Mouse (Mus musculus) heart, embryonic 13.5 days (tissue): ENCODE results near the gene Zfp963. TPM values are rescaled to one million over a fixed set of nuclear protein-coding genes. Genes with fewer than 3 reads are reported as not detected.

Experiments
- ATAC-seq: fragments of 200-750 bp; cut with Nextera tagmentation; 2 replicates; pipeline ENCODE4 v1.8.0; 2017; ENCODE audit warnings: moderate TSS enrichment; ENCODE audit not compliant: insufficient number of reproducible peaks, low FRiP score, low TSS enrichment; ENCODE audit errors: extremely low read depth
- H3K27ac ChIP-seq: fragments of 300-500 bp; sonication (generic); replicated peaks from 2 replicates; pipeline ENCODE4 v1.5.1; 2015; ENCODE audit warnings: moderate library complexity, mild to moderate bottlenecking, inconsistent platforms
- H3K27me3 ChIP-seq: fragments of 300-500 bp; sonication (generic); replicated peaks from 2 replicates; pipeline ENCODE4 v1.6.1; 2015; ENCODE audit warnings: mild to moderate bottlenecking, inconsistent platforms
- H3K36me3 ChIP-seq: fragments of 300-500 bp; sonication (generic); 2 replicates; pipeline ENCODE4 v1.6.1; 2015; ENCODE audit warnings: mild to moderate bottlenecking, inconsistent platforms
- H3K4me1 ChIP-seq: fragments of 300-500 bp; sonication (generic); 2 replicates; pipeline ENCODE4 v1.6.1; 2015; ENCODE audit warnings: inconsistent platforms
- H3K4me2 ChIP-seq: fragments of 300-500 bp; sonication (generic); 2 replicates; pipeline ENCODE4 v1.6.1; 2015; ENCODE audit warnings: inconsistent platforms, mild to moderate bottlenecking, moderate library complexity
- H3K4me3 ChIP-seq: fragments of 300-500 bp; sonication (generic); 2 replicates; pipeline ENCODE4 v1.5.1; 2015; ENCODE audit warnings: moderate library complexity, mild to moderate bottlenecking, inconsistent platforms
- H3K9ac ChIP-seq: fragments of 300-500 bp; sonication (generic); 2 replicates; pipeline ENCODE4 v1.6.1; 2015; ENCODE audit warnings: inconsistent platforms, mild to moderate bottlenecking, moderate library complexity
- H3K9me3 ChIP-seq: fragments of 300-500 bp; sonication (generic); 2 replicates; pipeline ENCODE4 v1.6.1; 2016; ENCODE audit warnings: inconsistent platforms
- whole genome bisulfite sequencing: fragments of 180-500 bp; shearing (Covaris S2); methylation state at CpG from one replicate; pipeline ENCODE4 v1.1.7; 2015; ENCODE audit warnings: mixed read lengths; 5-methylcytosine and 5-hydroxymethylcytosine counted together
- polyA plus RNA-seq: library from polyadenylated mRNA; unstranded; fragments of >200 nt; fragmentation: Nextera tagmentation; extraction: Ambion mirVana; gene quantifications from 2 replicates; pipeline ENCODE4 v1.2.1, GENCODE M21; 2015

Gene Zfp963
- polyA plus RNA-seq, 1 experiment from 2014 or later: 3.2 TPM

DNA sequence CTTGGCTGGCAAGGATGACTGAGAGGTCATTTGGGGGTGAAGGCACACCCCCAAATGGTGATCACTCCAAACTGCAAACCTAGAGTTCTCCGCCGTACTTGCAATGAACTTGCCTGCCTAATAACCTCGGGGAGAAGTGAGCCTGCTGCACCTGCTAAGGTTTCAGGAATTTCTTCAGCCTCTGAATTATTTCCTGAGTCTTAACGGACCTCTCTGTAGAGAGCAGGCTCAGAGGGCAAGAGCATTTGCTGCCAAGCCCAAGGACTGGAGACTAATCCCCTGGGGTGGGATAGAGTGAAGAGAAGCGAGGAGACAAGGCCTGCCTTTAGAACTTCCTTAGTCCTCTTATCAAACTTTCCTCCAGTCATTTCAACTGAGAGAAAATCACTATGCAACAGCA, 40.0 kb upstream of the Zfp963 start:
- no peak overlapping the region for H3K27ac ChIP-seq
- H3K9ac ChIP-seq: peak overlapping the region; percentile 98; the same call in 1 of the 2 replicates

DNA sequence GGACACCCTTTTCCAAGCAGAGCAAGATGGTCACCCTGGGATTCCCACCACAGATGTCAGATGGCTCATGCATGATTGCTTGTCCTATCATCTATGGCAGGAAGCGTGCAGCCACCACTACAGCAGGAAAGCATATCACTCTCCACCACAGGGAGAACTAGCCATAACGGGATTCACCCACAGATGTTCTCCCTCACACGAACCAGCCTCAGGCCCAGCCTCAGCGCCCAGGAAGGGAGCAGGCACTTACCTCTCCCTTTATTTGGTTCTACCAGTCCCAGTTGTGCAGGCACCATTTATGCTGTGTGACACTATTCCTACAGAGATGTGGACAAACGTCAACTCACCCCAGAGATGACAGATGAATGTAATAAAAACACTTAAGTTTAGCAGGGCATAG, 39.3 kb upstream of the Zfp963 start:
- Histone ChIP-seq H3K4me2 (no peak overlapping the region), H3K4me1 (peaks cover 25% of the 10 kb centered on the region), H3K36me3 (peaks cover 10% of the 10 kb centered on the region), H3K9me3 (no peaks in the 10 kb centered on the region), H3K27ac (no peak overlapping the region), H3K4me3 (no peak overlapping the region), H3K9ac (no peak overlapping the region), H3K27me3 (no peaks in the 10 kb centered on the region)
- WGBS: 83% methylated on average over 5 of the region's 5 CpGs
- ATAC-seq: no peak

More for the DNA sequence above, 40.0 kb upstream of the Zfp963 start:
- Histone ChIP-seq H3K4me2 (peak overlapping the region; percentile 88), H3K9me3 (no peaks in the 10 kb centered on the region), H3K36me3 (peaks cover 17% of the 10 kb centered on the region), H3K4me3 (peak overlapping the region; percentile 100), H3K27me3 (no peaks in the 10 kb centered on the region), H3K4me1 (peaks cover 25% of the 10 kb centered on the region)
- no peak for ATAC-seq
- 57% methylated on average over 5 of the region's 5 CpGs for WGBS

DNA sequence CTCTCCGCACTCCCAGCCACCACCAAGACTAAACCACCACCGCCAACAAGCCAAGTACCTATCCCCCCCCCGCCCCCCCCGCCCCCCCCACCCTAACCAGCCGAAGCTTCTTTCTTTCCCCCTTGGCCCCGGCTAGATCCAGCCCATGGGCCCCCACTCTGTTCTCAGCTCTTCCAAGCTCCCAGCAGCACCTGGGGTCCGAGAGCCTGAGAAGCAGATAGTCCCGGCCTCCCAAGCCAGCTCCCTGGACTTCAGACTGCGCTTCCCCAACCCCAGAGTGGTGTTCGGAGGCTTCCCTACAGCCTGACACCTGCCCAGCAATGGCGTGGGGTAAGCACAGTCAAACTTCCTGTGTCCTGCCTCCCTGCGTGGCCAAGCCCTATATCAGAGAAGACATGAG, 27.3 kb upstream of the Zfp963 start:
- no peak for ATAC-seq
- WGBS: 56% methylated on average over 12 of the region's 12 CpGs
- no peaks in the 10 kb centered on the region for H3K27me3 ChIP-seq

DNA sequence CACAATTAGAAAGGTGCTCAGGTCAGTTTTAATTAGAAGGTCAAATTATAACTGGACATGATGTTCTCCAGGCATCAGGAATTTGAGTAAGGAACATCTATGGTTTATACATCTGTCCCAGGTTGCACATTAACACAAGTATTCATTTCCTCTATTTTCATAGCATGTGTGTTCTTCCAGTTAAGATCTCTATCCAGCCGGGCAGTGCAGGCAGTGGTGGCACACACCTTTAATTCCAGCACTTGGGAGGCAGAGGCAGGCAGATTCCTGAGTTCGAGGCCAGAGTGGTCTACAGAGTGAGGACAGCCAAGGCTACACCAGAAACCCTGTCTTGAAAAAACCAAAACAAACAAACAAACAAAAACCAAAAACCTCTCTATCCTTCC, 25.4 kb upstream of the Zfp963 start:
- 51% methylated on average over 2 of the region's 2 CpGs for WGBS
- Histone ChIP-seq H3K9me3 (no peaks in the 10 kb centered on the region), H3K36me3 (peaks cover 8% of the 10 kb centered on the region), H3K27me3 (no peaks in the 10 kb centered on the region), H3K4me2 (peak overlapping the region; percentile 82), H3K4me3 (peak overlapping the region; percentile 86), H3K9ac (no peak overlapping the region), H3K27ac (peak overlapping the region; percentile 100; the same call in 1 of the 2 replicates), H3K4me1 (peaks cover 34% of the 10 kb centered on the region)
- no peak for ATAC-seq

More for the DNA sequence above, 27.3 kb upstream of the Zfp963 start:
- Histone ChIP-seq H3K4me3 (no peak overlapping the region), H3K4me2 (no peak overlapping the region), H3K36me3 (no peaks in the 10 kb centered on the region), H3K9ac (no peak overlapping the region), H3K9me3 (no peaks in the 10 kb centered on the region), H3K27ac (no peak overlapping the region), H3K4me1 (peaks cover 25% of the 10 kb centered on the region)

DNA sequence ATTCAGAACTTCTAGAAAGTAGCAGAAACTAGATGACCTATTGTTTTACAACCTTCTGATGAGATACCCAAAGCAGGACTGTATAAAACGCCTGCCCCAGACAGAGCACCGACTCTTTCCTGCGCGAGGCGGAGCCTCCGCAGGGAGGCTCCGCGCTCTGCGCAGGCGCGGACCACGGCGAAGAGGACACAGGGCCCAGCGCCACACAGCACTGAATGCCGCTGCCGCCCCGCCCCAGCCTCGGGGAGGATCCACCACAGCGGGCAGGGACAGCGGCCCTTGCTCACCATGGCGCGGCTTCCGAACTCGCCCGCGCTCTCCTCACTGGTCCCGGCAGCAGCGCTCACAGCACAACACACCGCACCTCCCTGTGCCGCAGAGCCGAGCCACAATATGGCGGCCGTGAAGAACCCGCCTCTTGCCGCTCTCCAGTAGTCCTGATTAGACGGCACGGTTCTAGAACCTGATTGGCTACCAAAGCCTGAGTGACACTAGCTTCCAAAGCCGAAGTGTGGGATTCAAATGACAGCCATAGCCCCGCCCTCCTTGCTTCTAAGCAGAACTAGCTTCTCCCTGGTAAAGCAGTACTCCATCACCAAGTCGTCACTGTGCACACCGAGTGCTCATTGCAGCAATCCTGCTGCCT, 24.9 kb upstream of the Zfp963 start, which contains the start of gene Gm20422:
Gm20422 (minus strand) TSS at position 384 of the 646 bp plus-strand sequence.
- H3K27ac ChIP-seq: peak within 1 kb of the TSS; percentile 100
- H3K9me3 ChIP-seq: no peaks in the 10 kb centered on the region
- H3K4me3 ChIP-seq: peak within 1 kb of the TSS; percentile 86
- H3K9ac ChIP-seq: peak within 1 kb of the TSS; percentile 96
- H3K36me3 ChIP-seq: peaks cover 14% of the 10 kb centered on the region
- peaks cover 39% of the 10 kb centered on the region for H3K4me1 ChIP-seq
- ATAC-seq: peak; percentile 98
- peak within 1 kb of the TSS; percentile 82 for H3K4me2 ChIP-seq
- H3K27me3 ChIP-seq: no peaks in the 10 kb centered on the region
- under 1% methylated on average over 41 of the region's 41 CpGs for WGBS

DNA sequence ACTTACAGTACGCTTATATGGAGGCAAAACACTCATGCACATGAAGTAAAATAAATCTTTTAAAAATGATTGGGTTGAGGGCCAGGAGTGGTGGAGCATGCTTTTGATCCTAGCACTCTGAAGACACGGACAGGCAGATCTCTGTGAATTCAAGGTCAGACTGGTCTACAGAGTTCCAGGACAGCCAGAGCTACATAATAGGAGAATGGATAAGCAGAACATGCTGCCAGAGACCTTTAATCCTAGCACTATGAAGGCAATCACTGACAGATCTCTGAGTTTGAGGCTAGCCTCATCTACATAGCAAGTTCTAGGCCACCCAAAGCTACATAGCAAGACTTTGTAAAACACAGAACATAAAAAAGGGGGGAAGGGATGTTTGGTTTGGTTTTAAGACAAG, 22.3 kb upstream of the Zfp963 start:
- 75% methylated on average over 2 of the region's 2 CpGs for WGBS
- ATAC-seq: no peak
- H3K27ac ChIP-seq: no peak overlapping the region
- no peak overlapping the region for H3K9ac ChIP-seq
- peaks cover 2% of the 10 kb centered on the region; the same call in 1 of the 2 replicates for H3K9me3 ChIP-seq
- no peaks in the 10 kb centered on the region for H3K27me3 ChIP-seq
- H3K4me1 ChIP-seq: peaks cover 39% of the 10 kb centered on the region
- H3K36me3 ChIP-seq: peaks cover 39% of the 10 kb centered on the region
- no peak overlapping the region for H3K4me2 ChIP-seq
- no peak overlapping the region for H3K4me3 ChIP-seq

DNA sequence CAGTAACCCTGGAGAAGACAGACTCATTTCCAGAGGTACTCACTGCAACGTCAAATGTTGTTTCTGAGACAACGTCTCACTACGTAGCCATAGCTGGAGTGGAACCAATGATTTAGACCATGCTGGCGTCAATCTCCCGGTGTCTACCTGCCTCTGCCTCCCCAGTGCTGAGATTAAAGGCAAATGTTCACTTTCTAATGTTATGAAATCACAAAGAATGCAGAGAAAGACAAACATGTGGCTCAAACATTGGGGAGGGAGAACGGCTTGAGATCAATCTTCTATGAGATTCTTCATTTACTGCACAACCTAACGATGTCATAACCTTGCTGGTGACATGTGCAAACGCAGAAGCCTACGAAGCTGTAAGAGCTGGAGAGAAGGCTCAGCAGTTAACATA, 21.5 kb upstream of the Zfp963 start:
- WGBS: 89% methylated on average over 9 of the region's 9 CpGs

DNA sequence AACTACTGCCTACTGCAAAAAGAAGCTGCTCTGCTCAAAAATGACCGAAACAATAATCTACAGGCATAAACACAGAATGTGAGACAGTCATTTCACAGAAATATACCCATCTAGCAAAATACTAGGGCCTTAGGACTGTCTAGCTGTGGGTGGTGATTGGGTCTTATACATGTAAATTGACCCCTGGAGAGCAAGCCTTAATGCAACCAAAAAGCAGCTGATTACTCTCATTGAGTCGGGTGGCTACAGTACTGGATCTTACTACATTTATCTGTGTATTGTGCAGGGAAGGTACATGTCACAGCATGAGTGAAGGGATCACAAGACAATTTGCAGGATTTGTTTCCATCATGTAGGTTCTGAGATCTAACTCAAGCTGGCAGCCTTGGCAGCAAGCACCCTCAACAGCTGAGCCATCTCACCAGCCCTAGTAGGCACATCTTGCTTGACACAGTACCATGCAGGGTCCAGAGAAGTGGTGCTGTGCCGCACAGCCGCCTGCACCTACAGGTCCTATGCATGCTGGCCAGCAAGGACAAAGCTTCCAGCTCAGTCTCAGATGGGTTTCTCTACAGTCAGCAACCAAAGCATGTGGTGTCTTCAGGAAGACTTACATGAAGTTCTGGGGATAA, 12.2 kb upstream of the Zfp963 start:
- Histone ChIP-seq H3K4me3 (no peak overlapping the region), H3K9ac (no peak overlapping the region), H3K4me1 (0 out of 2 replicates have a peak, but pooled peaks cover 2% of the 10 kb centered on the region), H3K27ac (no peak overlapping the region), H3K4me2 (no peak overlapping the region), H3K36me3 (peaks cover 83% of the 10 kb centered on the region), H3K9me3 (peaks cover 18% of the 10 kb centered on the region), H3K27me3 (no peaks in the 10 kb centered on the region)
- 90% methylated on average over 4 of the region's 4 CpGs for WGBS
- ATAC-seq: no peak

More for the DNA sequence above, 21.5 kb upstream of the Zfp963 start:
- no peak overlapping the region for H3K27ac ChIP-seq
- no peak overlapping the region for H3K9ac ChIP-seq
- peaks cover 10% of the 10 kb centered on the region for H3K9me3 ChIP-seq
- no peaks in the 10 kb centered on the region for H3K27me3 ChIP-seq
- H3K4me1 ChIP-seq: peaks cover 39% of the 10 kb centered on the region
- H3K4me2 ChIP-seq: no peak overlapping the region
- H3K36me3 ChIP-seq: peaks cover 48% of the 10 kb centered on the region
- no peak for ATAC-seq
- no peak overlapping the region for H3K4me3 ChIP-seq

DNA sequence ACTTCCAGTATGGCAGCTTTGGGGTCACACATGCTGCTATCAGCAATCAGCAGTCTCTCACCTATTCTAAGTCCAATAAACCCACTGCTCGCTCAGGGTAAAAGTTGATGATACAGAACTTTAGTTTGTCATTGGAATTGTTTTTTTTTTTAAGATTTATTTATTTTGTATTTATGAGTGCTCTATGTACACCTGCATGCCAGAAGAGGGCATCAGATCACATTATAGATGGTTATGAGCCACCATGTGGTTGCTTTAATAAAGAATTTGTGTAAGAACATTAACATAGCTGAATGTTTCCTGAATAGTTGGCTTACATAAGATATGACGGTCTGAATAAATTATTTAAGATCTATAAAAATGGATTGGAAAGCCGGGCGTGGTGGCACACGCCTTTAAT, 8.5 kb upstream of the Zfp963 start:
- no peak for ATAC-seq
- Histone ChIP-seq H3K9ac (no peak overlapping the region), H3K36me3 (peaks cover 64% of the 10 kb centered on the region), H3K4me2 (no peak overlapping the region), H3K27me3 (no peaks in the 10 kb centered on the region), H3K4me1 (no peaks in the 10 kb centered on the region), H3K9me3 (no peaks in the 10 kb centered on the region), H3K27ac (no peak overlapping the region), H3K4me3 (no peak overlapping the region)
- WGBS: 92% methylated on average over 5 of the region's 5 CpGs

DNA sequence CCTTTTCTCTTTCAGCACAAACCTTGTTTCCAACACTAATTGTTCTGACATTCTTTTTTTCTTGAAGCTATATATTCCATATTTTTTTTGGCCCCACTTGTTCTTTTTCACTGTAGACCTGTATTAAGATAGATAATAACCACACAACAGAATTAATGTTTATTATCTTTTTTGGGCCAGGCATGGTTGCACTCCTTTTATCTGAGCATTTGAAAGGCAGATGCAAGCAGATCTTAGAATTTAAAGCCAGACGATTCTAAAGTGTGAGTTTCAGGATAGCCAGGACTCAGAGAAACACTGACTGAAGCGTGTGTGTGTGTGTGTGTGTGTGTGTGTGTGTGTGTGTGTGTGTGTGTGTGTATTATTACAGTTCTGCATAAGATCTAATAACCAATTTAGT, 2.7 kb upstream of the Zfp963 start:
- no peak overlapping the region for H3K4me3 ChIP-seq
- no peak overlapping the region for H3K9ac ChIP-seq
- no peaks in the 10 kb centered on the region for H3K27me3 ChIP-seq
- no peak overlapping the region for H3K27ac ChIP-seq
- ATAC-seq: no peak
- peaks cover 27% of the 10 kb centered on the region for H3K36me3 ChIP-seq
- no peaks in the 10 kb centered on the region for H3K9me3 ChIP-seq
- no peak overlapping the region for H3K4me2 ChIP-seq
- H3K4me1 ChIP-seq: peaks cover 21% of the 10 kb centered on the region
- WGBS: 88% methylated on average over 2 of the region's 2 CpGs

DNA sequence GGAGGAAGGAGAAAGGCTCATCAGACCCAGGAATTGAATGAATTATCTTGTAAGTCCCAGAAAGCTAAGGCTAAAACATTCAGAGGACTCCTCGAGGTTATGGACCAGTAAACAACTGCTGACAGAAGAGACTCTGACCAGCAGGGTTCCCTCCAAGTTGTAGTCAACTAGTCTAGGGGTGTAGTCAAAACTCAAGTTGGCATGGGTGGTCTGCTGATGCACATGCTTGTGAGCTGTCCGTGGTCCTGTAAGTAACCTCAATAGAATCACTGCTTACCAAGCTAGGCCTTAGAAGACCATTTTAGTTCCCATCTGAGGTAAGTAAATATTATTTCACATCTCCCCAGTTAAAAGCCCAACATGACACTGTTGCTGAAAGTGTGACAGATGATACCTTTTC, 8.5 kb downstream of the Zfp963 start:
- no peak overlapping the region for H3K9ac ChIP-seq
- H3K4me2 ChIP-seq: no peak overlapping the region
- no peaks in the 10 kb centered on the region for H3K27me3 ChIP-seq
- H3K27ac ChIP-seq: no peak overlapping the region
- no peak for ATAC-seq
- H3K4me1 ChIP-seq: no peaks in the 10 kb centered on the region
- WGBS: 77% methylated on average over 2 of the region's 2 CpGs
- H3K4me3 ChIP-seq: no peak overlapping the region
- no peaks in the 10 kb centered on the region for H3K9me3 ChIP-seq
- H3K36me3 ChIP-seq: peaks cover 32% of the 10 kb centered on the region

DNA sequence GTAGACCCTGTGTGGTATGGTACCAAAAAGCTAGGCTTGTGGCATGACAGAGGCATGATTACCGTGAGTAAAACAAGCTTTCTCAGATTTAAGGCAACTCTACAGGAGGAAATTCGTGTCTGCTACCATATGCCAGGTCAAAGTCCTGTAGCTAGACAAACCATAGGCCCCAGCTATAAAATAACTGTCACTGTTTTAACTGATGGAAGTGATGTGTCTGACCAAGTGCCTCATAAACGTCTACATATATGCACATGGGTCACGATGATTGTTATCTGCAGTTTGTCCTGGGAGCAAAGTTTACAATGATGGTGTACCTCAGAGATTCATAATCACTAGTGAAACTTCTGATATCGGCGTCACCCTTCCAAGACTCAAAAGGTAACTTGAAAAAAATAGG, 9.0 kb downstream of the Zfp963 start:
- Histone ChIP-seq H3K9ac (no peak overlapping the region), H3K27me3 (no peaks in the 10 kb centered on the region), H3K4me1 (no peaks in the 10 kb centered on the region), H3K27ac (no peak overlapping the region), H3K36me3 (peaks cover 32% of the 10 kb centered on the region), H3K4me3 (no peak overlapping the region), H3K4me2 (no peak overlapping the region), H3K9me3 (no peaks in the 10 kb centered on the region)
- ATAC-seq: no peak
- WGBS: 77% methylated on average over 6 of the region's 6 CpGs
